Mouse (Mus musculus): ENCODE results near the gene Sipa1l1.

The Sipa1l1 gene

GRCm38 (mm10) chr12:82334550-82334949 lies 165.4 kb downstream of the Sipa1l1 start:
- no peak for DNase-seq (ENCODE audit: low spot score in 2 of 2)

- no peak for DNase-seq (ENCODE audit: low spot score in 2 of 2)
Observed at GRCm38 (mm10) chr12:82335095-82335494, 166.0 kb downstream of the Sipa1l1 start.

GRCm38 (mm10) chr12:82338550-82338949 lies 169.4 kb downstream of the Sipa1l1 start:
- no peak for DNase-seq (ENCODE audit: low spot score in 2 of 2)

GRCm38 (mm10) chr12:82339221-82339861 lies 170.2 kb downstream of the Sipa1l1 start:
- no peak for DNase-seq (ENCODE audit: low spot score in 2 of 2)

- DNase-seq (ENCODE audit: low spot score in 2 of 2): no peak
Observed at GRCm38 (mm10) chr12:82340196-82340918, 171.2 kb downstream of the Sipa1l1 start.

GRCm38 (mm10) chr12:82341181-82341580 lies 172.1 kb downstream of the Sipa1l1 start:
- no peak for DNase-seq (ENCODE audit: low spot score in 2 of 2)

GRCm38 (mm10) chr12:82341696-82342095 lies 172.6 kb downstream of the Sipa1l1 start:
- DNase-seq (ENCODE audit: low spot score in 2 of 2): no peak

GRCm38 (mm10) chr12:82350082-82350481 lies 181.0 kb downstream of the Sipa1l1 start:
- DNase-seq (ENCODE audit: low spot score in 2 of 2): no peak

- no peak for DNase-seq (ENCODE audit: low spot score in 2 of 2)
Observed at GRCm38 (mm10) chr12:82350891-82351290, 181.8 kb downstream of the Sipa1l1 start.

GRCm38 (mm10) chr12:82353660-82354059 lies 184.5 kb downstream of the Sipa1l1 start:
- no peak for DNase-seq (ENCODE audit: low spot score in 2 of 2)

- no peak for DNase-seq (ENCODE audit: low spot score in 2 of 2)
Observed at GRCm38 (mm10) chr12:82355419-82356149, 186.5 kb downstream of the Sipa1l1 start.

- DNase-seq (ENCODE audit: low spot score in 2 of 2): no peak
Observed at GRCm38 (mm10) chr12:82356476-82356875, 187.4 kb downstream of the Sipa1l1 start.

- no peak for DNase-seq (ENCODE audit: low spot score in 2 of 2)
Observed at GRCm38 (mm10) chr12:82357431-82357830, 188.3 kb downstream of the Sipa1l1 start.

GRCm38 (mm10) chr12:82362796-82363195 lies 193.7 kb downstream of the Sipa1l1 start:
- no peak for DNase-seq (ENCODE audit: low spot score in 2 of 2)

GRCm38 (mm10) chr12:82364186-82364585 lies 195.1 kb downstream of the Sipa1l1 start:
- DNase-seq (ENCODE audit: low spot score in 2 of 2): no peak

GRCm38 (mm10) chr12:82365276-82365875 lies 196.3 kb downstream of the Sipa1l1 start:
- DNase-seq (ENCODE audit: low spot score in 2 of 2): no peak

GRCm38 (mm10) chr12:82366754-82367153 lies 197.6 kb downstream of the Sipa1l1 start:
- no peak for DNase-seq (ENCODE audit: low spot score in 2 of 2)

- no peak for DNase-seq (ENCODE audit: low spot score in 2 of 2)
Observed at GRCm38 (mm10) chr12:82367345-82367744, 198.2 kb downstream of the Sipa1l1 start.

GRCm38 (mm10) chr12:82367986-82368385 lies 198.9 kb downstream of the Sipa1l1 start:
- no peak for DNase-seq (ENCODE audit: low spot score in 2 of 2)

- no peak for DNase-seq (ENCODE audit: low spot score in 2 of 2)
Observed at GRCm38 (mm10) chr12:82369402-82370160, 200.5 kb downstream of the Sipa1l1 start.

GRCm38 (mm10) chr12:82371266-82371665 lies 202.1 kb downstream of the Sipa1l1 start:
- DNase-seq (ENCODE audit: low spot score in 2 of 2): no peak

- DNase-seq (ENCODE audit: low spot score in 2 of 2): no peak
Observed at GRCm38 (mm10) chr12:82374020-82374419, 204.9 kb downstream of the Sipa1l1 start.

Data from spleen, postnatal 4 days (tissue).